Comparison of ENCODE assay signal across 22 mouse cellular contexts in the genomic region with DNA sequence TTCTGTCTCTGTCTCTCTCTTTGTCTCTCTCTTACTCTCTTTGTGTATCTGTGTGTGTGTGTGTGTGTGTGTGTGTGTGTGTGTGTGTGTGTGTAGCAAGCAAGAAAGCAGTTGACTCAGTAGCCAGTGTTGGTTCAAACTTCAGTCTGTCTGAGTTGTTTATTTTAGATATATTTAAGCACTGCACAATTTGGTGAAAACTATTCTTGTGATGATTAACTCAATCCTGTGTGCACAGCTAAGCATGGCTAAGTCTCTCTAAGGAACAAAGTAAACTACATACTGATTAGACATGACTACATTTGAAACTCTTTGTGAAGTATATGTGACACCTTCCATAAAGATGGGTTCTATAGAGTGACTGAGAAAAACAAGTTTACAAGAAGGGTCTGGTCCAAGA.
DNase-seq lines count a peak whose midpoint lies in the region; ATAC-seq and TF ChIP-seq lines count a peak whose summit lies in the region.
"Had no signal": no experiment of that assay in that cellular context is flagged by ENCODE, and none has a peak within 500 bp of the region (broad histone marks: within the 10 kb centered on the region; RNA-seq: fewer than 3 reads in every experiment).

No protein-coding gene starts in this region.

- peak overlapping the region; percentile 33; the same call in 1 of the 2 replicates for H3K27ac ChIP-seq in kidney, embryonic 16.5 days (ENCODE audit: low read length)
- no peak overlapping the region for H3K27ac ChIP-seq in kidney, embryonic 14.5 days (ENCODE audit: low read depth, low read length)
- H3K27ac ChIP-seq in stomach, embryonic 15.5 days = no peak overlapping the region
- H3K27ac ChIP-seq in stomach, postnatal 0 days (replicated peaks) = no peak overlapping the region
- H3K27ac ChIP-seq: embryonic facial prominence, embryonic 13.5 days; embryonic facial prominence, embryonic 15.5 days; forebrain, embryonic 10.5 days; forebrain, embryonic 12.5 days had no signal

- DNase-seq in stomach, postnatal 0 days (ENCODE audit: low spot score) = no peak
- DNase-seq in heart, postnatal 25 days (ENCODE audit: low spot score) = no peak
- no peak for DNase-seq in left cerebral cortex, postnatal 4 days
- DNase-seq: adrenal gland, adult 2 months; adrenal gland, postnatal 10 days; adrenal gland, postnatal 25 days; cerebellum, adult 11 months; cerebellum, adult 18-20 months; cerebellum, adult 8-10 months; cerebellum, adult 9-11 months; cerebellum, postnatal 14 days; cerebellum, postnatal 36 days; embryo, embryonic 11 days had no signal

- no peak overlapping the region for H3K4me2 ChIP-seq in kidney, embryonic 16.5 days (replicated peaks; ENCODE audit: low read depth, low read length)
- H3K4me2 ChIP-seq in kidney, embryonic 14.5 days (replicated peaks; ENCODE audit: low read depth, low read length) = no peak overlapping the region
- no peak overlapping the region for H3K4me2 ChIP-seq in stomach, embryonic 15.5 days
- no peak overlapping the region for H3K4me2 ChIP-seq in stomach, postnatal 0 days (replicated peaks; ENCODE audit: low read depth)
- H3K4me2 ChIP-seq: embryonic facial prominence, embryonic 13.5 days; embryonic facial prominence, embryonic 15.5 days; forebrain, embryonic 12.5 days had no signal

- intact Hi-C loops in heart, postnatal 25 days (cut with DNase I) = loop anchor here (10.0 kb wide), 1 partner anchor 162 kb away; no protein-coding TSS in a partner anchor
- intact Hi-C loops in left cerebral cortex, postnatal 4 days (cut with DNase I) = loop anchor here (5.0 kb wide), 1 partner anchor 210 kb away; a partner anchor contains a TSS

- no peak for TF ChIP-seq EP300 in stomach, postnatal 0 days (optimal IDR thresholded peaks at IDR 0.05)

- ATAC-seq in kidney, embryonic 16.5 days (ENCODE audit: low FRiP score, low TSS enrichment) = no peak
- ATAC-seq in kidney, embryonic 14.5 days (ENCODE audit: low FRiP score, low TSS enrichment) = no peak
- 0 out of 2 replicates have a peak, but pooled peaks have one; percentile 29 for ATAC-seq in stomach, embryonic 15.5 days (ENCODE audit: insufficient read depth, low FRiP score, low read depth)
- ATAC-seq in stomach, postnatal 0 days (ENCODE audit: low FRiP score, low TSS enrichment) = peak; percentile 57; the same call in 1 of the 2 replicates
- ATAC-seq: forebrain, embryonic 14.5 days had no signal

- no peak overlapping the region for H3K9ac ChIP-seq in kidney, embryonic 16.5 days (replicated peaks; ENCODE audit: low read length)
- no peak overlapping the region for H3K9ac ChIP-seq in kidney, embryonic 14.5 days (ENCODE audit: low read depth, low read length)
- H3K9ac ChIP-seq in stomach, embryonic 15.5 days = no peak overlapping the region
- H3K9ac ChIP-seq in stomach, postnatal 0 days (ENCODE audit: low read length) = no peak overlapping the region
- H3K9ac ChIP-seq: embryonic facial prominence, embryonic 13.5 days; embryonic facial prominence, embryonic 15.5 days; forebrain, embryonic 12.5 days had no signal

- no peak for TF ChIP-seq CTCF in stomach, postnatal 0 days (IDR thresholded peaks at IDR 0.05; ENCODE audit: low read depth)

- peaks cover 8% of the 10 kb centered on the region for H3K4me1 ChIP-seq in kidney, embryonic 16.5 days (ENCODE audit: insufficient read depth, low read length)
- no peaks in the 10 kb centered on the region for H3K4me1 ChIP-seq in kidney, embryonic 14.5 days (ENCODE audit: control insufficient read depth, insufficient read depth, low read length)
- H3K4me1 ChIP-seq in stomach, embryonic 15.5 days = 0 out of 2 replicates have a peak, but pooled peaks cover 4% of the 10 kb centered on the region
- no peaks in the 10 kb centered on the region for H3K4me1 ChIP-seq in stomach, postnatal 0 days (replicated peaks; ENCODE audit: control insufficient read depth, insufficient read depth)
- H3K4me1 ChIP-seq: forebrain, embryonic 10.5 days; forebrain, embryonic 12.5 days had no signal

- H3K36me3 ChIP-seq in kidney, embryonic 16.5 days (ENCODE audit: insufficient read depth, low read length) = no peaks in the 10 kb centered on the region
- H3K36me3 ChIP-seq in kidney, embryonic 14.5 days (ENCODE audit: control insufficient read depth, insufficient read depth, low read length) = no peaks in the 10 kb centered on the region
- H3K36me3 ChIP-seq in stomach, embryonic 15.5 days = no peaks in the 10 kb centered on the region
- no peaks in the 10 kb centered on the region for H3K36me3 ChIP-seq in stomach, postnatal 0 days (ENCODE audit: control insufficient read depth, insufficient read depth, low read length)
- H3K36me3 ChIP-seq: embryonic facial prominence, embryonic 13.5 days; embryonic facial prominence, embryonic 15.5 days; forebrain, embryonic 10.5 days; forebrain, embryonic 12.5 days had no signal

- no peaks in the 10 kb centered on the region for H3K27me3 ChIP-seq in kidney, embryonic 16.5 days (ENCODE audit: insufficient read depth, low read length)
- H3K27me3 ChIP-seq in kidney, embryonic 14.5 days (ENCODE audit: control insufficient read depth, insufficient read depth, low read length) = no peaks in the 10 kb centered on the region
- H3K27me3 ChIP-seq in stomach, embryonic 15.5 days (replicated peaks) = no peaks in the 10 kb centered on the region
- H3K27me3 ChIP-seq in stomach, postnatal 0 days (ENCODE audit: control insufficient read depth, insufficient read depth, low read length) = no peaks in the 10 kb centered on the region
- H3K27me3 ChIP-seq: embryonic facial prominence, embryonic 13.5 days; forebrain, embryonic 12.5 days had no signal

- no peaks in the 10 kb centered on the region for H3K9me3 ChIP-seq in kidney, embryonic 16.5 days (ENCODE audit: low read length)
- no peaks in the 10 kb centered on the region for H3K9me3 ChIP-seq in kidney, embryonic 14.5 days (ENCODE audit: control insufficient read depth, low read length)
- H3K9me3 ChIP-seq in stomach, embryonic 15.5 days = no peaks in the 10 kb centered on the region
- H3K9me3 ChIP-seq in stomach, postnatal 0 days (ENCODE audit: control insufficient read depth, low read length) = no peaks in the 10 kb centered on the region
- H3K9me3 ChIP-seq: embryonic facial prominence, embryonic 13.5 days; embryonic facial prominence, embryonic 15.5 days; forebrain, embryonic 10.5 days; forebrain, embryonic 12.5 days had no signal

- H3K4me3 ChIP-seq in kidney, embryonic 16.5 days (ENCODE audit: low read length) = no peak overlapping the region
- no peak overlapping the region for H3K4me3 ChIP-seq in kidney, embryonic 14.5 days (ENCODE audit: low read length)
- H3K4me3 ChIP-seq in stomach, embryonic 15.5 days (replicated peaks) = no peak overlapping the region
- no peak overlapping the region for H3K4me3 ChIP-seq in stomach, postnatal 0 days (ENCODE audit: low read depth, low read length)
- H3K4me3 ChIP-seq: embryonic facial prominence, embryonic 13.5 days; embryonic facial prominence, embryonic 15.5 days; erythroblast, embryonic 14.5 days; forebrain, embryonic 10.5 days; forebrain, embryonic 12.5 days had no signal

Comparison
In these comparisons a context has a peak if more than half of its experiments do, and no peak if none do; other contexts are left out.
1. ATAC-seq: peak in stomach, embryonic 15.5 days (single experiment) and stomach, postnatal 0 days (single experiment); none in kidney, embryonic 16.5 days (single experiment) and kidney, embryonic 14.5 days (single experiment).